Mouse (Mus musculus): ENCODE data around the gene E2f2. TPM values are rescaled to one million over a fixed set of nuclear protein-coding genes. Genes with fewer than 3 reads are reported as not detected.

Gene E2f2
- polyA plus RNA-seq, 1 experiment from 2014 or later: 9.0 TPM

DNA sequence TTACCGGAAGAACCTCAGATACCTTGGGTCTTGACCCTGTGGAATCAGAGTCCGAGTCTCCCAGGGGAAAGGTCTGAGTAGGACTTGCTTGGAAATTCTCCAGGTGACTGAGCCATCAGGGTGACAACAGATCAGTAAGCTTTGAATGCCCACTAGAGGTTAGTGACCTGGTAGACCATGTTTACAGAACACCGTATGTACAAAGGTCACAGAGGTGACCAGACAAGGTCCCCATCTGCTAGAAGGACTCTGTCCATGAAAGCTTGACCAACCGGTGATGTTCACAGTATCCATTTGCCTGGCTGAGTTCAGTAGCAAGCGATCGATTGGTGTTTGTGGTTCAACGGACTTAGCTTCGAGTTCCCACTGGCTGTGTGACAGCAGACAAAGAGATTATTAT is 42.6 kb downstream of the E2f2 start:
- peaks cover 9% of the 10 kb centered on the region; the same call in 1 of the 2 replicates for H3K4me1 ChIP-seq (replicated peaks; ENCODE audit: control insufficient read depth, insufficient read depth, low read length)
- H3K4me3 ChIP-seq (ENCODE audit: low read depth, low read length): no peak overlapping the region
- H3K9me3 ChIP-seq (ENCODE audit: control insufficient read depth, low read length): no peaks in the 10 kb centered on the region
- WGBS: 75% methylated on average over 8 of the region's 8 CpGs
- H3K4me2 ChIP-seq: no peak overlapping the region
- no peak for DNase-seq (ENCODE audit: low spot score)
- ATAC-seq (replicated peaks; ENCODE audit: low FRiP score): peak; percentile 54
- peaks cover 29% of the 10 kb centered on the region for H3K27me3 ChIP-seq (replicated peaks; ENCODE audit: control insufficient read depth, insufficient read depth, low read length)
- no peaks in the 10 kb centered on the region for H3K36me3 ChIP-seq (ENCODE audit: control insufficient read depth, insufficient read depth, low read length)
- H3K9ac ChIP-seq (ENCODE audit: low read depth, low read length): no peak overlapping the region
- H3K27ac ChIP-seq (ENCODE audit: low read depth, low read length): peak overlapping the region; percentile 70; the same call in 1 of the 2 replicates

DNA sequence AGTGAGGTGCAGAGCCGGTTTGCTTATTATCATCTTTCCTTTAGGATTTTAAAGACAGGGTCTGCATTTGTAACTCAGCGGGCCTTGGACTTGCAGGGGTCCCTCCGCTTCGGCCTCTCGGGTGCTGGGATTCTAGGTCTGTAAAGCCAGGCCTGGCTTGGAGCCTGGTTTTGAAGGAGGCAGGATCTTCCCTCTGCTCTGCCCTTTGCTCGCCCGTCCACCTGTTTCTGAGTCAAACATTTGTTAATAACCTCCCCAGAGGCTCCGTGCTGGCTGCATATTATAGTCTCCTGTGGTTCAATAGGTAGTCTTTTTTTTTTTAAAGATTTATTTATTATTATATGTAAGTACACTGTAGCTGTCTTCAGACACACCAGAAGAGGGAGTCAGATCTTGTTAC is 43.4 kb downstream of the E2f2 start:
- 88% methylated on average over 8 of the region's 8 CpGs for WGBS
- no peak overlapping the region for H3K4me3 ChIP-seq (ENCODE audit: low read depth, low read length)
- H3K9me3 ChIP-seq (ENCODE audit: control insufficient read depth, low read length): no peaks in the 10 kb centered on the region
- DNase-seq (ENCODE audit: low spot score): no peak
- no peak for ATAC-seq (replicated peaks; ENCODE audit: low FRiP score)
- no peak overlapping the region for H3K4me2 ChIP-seq
- H3K27me3 ChIP-seq (replicated peaks; ENCODE audit: control insufficient read depth, insufficient read depth, low read length): peaks cover 37% of the 10 kb centered on the region
- peaks cover 9% of the 10 kb centered on the region; the same call in 1 of the 2 replicates for H3K4me1 ChIP-seq (replicated peaks; ENCODE audit: control insufficient read depth, insufficient read depth, low read length)
- peak overlapping the region; percentile 70 for H3K27ac ChIP-seq (ENCODE audit: low read depth, low read length)
- no peak overlapping the region for H3K9ac ChIP-seq (ENCODE audit: low read depth, low read length)
- no peaks in the 10 kb centered on the region for H3K36me3 ChIP-seq (ENCODE audit: control insufficient read depth, insufficient read depth, low read length)

DNA sequence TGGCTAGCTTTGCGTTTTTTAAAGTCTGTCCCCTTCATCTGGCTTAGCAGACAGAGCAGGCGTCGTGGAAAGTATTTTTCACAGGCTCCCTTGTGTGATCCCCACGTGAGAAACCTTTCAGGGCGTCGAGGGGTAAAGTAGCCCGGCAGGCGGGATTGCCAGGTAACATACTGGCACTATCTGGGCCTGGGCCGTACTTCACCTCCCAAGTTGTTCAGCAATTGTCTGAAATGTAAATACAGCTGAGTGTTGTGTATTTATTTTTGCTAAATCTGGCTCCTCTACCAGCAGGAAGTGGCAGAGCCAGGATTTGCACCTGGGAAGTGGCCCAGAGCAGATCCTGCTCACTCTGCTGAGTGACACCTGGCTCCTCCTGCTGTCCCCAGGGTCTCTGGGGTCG is 44.9 kb downstream of the E2f2 start:
- DNase-seq (ENCODE audit: low spot score) (no peak), ATAC-seq (replicated peaks; ENCODE audit: low FRiP score) (no peak)
- no peak overlapping the region for H3K4me3 ChIP-seq (ENCODE audit: low read depth, low read length)
- WGBS: 54% methylated on average over 10 of the region's 10 CpGs
- H3K9me3 ChIP-seq (ENCODE audit: control insufficient read depth, low read length): no peaks in the 10 kb centered on the region
- H3K4me2 ChIP-seq: no peak overlapping the region
- no peak overlapping the region for H3K9ac ChIP-seq (ENCODE audit: low read depth, low read length)
- no peak overlapping the region for H3K27ac ChIP-seq (ENCODE audit: low read depth, low read length)
- H3K27me3 ChIP-seq (replicated peaks; ENCODE audit: control insufficient read depth, insufficient read depth, low read length): peaks cover 43% of the 10 kb centered on the region
- H3K4me1 ChIP-seq (replicated peaks; ENCODE audit: control insufficient read depth, insufficient read depth, low read length): peaks cover 9% of the 10 kb centered on the region; the same call in 1 of the 2 replicates
- no peaks in the 10 kb centered on the region for H3K36me3 ChIP-seq (ENCODE audit: control insufficient read depth, insufficient read depth, low read length)

DNA sequence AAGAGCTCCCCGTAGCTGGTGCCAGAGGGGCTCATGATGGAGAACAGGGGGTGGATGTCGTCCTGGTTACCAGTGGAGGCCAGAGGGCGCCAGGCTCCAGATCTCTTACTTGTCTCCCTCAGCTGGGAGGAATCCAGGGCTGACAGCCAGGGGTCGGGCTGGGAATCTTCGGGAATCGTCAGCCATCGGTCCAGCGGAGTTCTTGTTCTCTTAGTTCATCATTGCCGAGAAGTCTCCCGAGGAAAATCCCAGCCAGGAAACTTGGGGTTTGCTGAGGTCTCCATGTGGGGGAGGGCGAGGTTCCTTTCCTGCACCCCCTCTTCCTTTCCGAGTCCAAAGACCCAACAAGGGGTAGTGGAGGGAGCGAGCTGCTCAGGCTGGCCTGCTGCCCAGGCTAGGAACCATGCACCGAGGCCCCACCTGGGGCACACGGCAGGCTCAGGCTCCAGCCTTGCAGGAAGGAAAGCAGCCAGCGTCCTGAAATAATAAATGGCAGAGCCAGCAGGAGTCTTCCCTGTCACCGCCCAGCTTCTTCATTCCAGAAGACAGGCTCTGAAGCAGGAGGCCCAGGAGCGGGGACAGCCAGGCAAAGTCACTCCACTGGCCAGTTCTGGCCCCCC is 46.5 kb downstream of the E2f2 start:
- Histone ChIP-seq H3K4me2 (no peak overlapping the region), H3K9ac (ENCODE audit: low read depth, low read length) (no peak overlapping the region), H3K27ac (ENCODE audit: low read depth, low read length) (no peak overlapping the region), H3K36me3 (ENCODE audit: control insufficient read depth, insufficient read depth, low read length) (no peaks in the 10 kb centered on the region), H3K4me3 (ENCODE audit: low read depth, low read length) (no peak overlapping the region), H3K4me1 (replicated peaks; ENCODE audit: control insufficient read depth, insufficient read depth, low read length) (peaks cover 9% of the 10 kb centered on the region; the same call in 1 of the 2 replicates), H3K9me3 (ENCODE audit: control insufficient read depth, low read length) (no peaks in the 10 kb centered on the region), H3K27me3 (replicated peaks; ENCODE audit: control insufficient read depth, insufficient read depth, low read length) (peaks cover 43% of the 10 kb centered on the region)
- ATAC-seq (replicated peaks; ENCODE audit: low FRiP score) (no peak), DNase-seq (ENCODE audit: low spot score) (no peak)
- 22% methylated on average over 18 of the region's 18 CpGs for WGBS

DNA sequence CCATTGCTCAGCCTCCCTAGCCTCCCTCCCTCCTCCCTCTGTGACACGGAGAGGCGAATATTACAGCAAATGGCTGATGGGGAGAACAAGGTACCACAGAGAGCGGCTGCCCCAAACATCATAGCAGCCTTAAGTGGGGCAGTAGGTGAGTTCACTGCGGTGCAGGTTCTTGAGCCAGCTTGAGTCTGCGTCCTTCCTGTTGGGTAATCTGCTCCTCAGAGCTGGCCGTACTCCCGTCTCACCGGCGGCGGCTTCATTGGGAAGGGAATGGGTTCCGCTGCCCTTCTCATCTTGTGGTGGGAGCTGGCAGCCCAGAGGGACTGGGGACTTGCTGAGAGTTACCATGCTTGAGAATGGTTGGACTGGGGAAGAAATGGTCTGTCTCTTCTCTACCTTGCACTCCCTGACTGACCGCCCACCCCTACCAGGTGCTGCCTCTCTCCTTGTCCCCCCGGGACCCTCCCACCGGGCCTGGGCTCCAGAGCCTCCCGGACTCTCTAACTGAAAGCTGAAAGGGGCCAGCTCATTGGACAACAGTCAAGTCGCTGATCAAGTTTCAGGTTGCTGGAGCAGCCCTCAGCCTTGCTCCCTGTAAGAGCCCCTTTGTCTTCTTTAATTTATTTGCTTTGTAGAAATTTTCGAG is 48.1 kb downstream of the E2f2 start:
- Histone ChIP-seq H3K36me3 (ENCODE audit: control insufficient read depth, insufficient read depth, low read length) (no peaks in the 10 kb centered on the region), H3K4me2 (peak overlapping the region; percentile 24), H3K9ac (ENCODE audit: low read depth, low read length) (no peak overlapping the region), H3K27ac (ENCODE audit: low read depth, low read length) (no peak overlapping the region; the same call in 1 of the 2 replicates), H3K9me3 (ENCODE audit: control insufficient read depth, low read length) (no peaks in the 10 kb centered on the region), H3K4me1 (replicated peaks; ENCODE audit: control insufficient read depth, insufficient read depth, low read length) (peaks cover 9% of the 10 kb centered on the region; the same call in 1 of the 2 replicates), H3K4me3 (ENCODE audit: low read depth, low read length) (no peak overlapping the region), H3K27me3 (replicated peaks; ENCODE audit: control insufficient read depth, insufficient read depth, low read length) (peaks cover 41% of the 10 kb centered on the region)
- no peak for ATAC-seq (replicated peaks; ENCODE audit: low FRiP score)
- WGBS: 10% methylated on average over 17 of the region's 17 CpGs
- no peak for DNase-seq (ENCODE audit: low spot score)

- ATAC-seq (replicated peaks; ENCODE audit: low FRiP score) (no peak), DNase-seq (ENCODE audit: low spot score) (no peak)
- WGBS: 62% methylated on average over 13 of the region's 13 CpGs
- Histone ChIP-seq H3K9ac (ENCODE audit: low read depth, low read length) (no peak overlapping the region), H3K9me3 (ENCODE audit: control insufficient read depth, low read length) (no peaks in the 10 kb centered on the region), H3K4me1 (replicated peaks; ENCODE audit: control insufficient read depth, insufficient read depth, low read length) (peaks cover 3% of the 10 kb centered on the region; the same call in 1 of the 2 replicates), H3K27ac (ENCODE audit: low read depth, low read length) (no peak overlapping the region), H3K4me3 (ENCODE audit: low read depth, low read length) (no peak overlapping the region), H3K36me3 (ENCODE audit: control insufficient read depth, insufficient read depth, low read length) (no peaks in the 10 kb centered on the region), H3K4me2 (no peak overlapping the region), H3K27me3 (replicated peaks; ENCODE audit: control insufficient read depth, insufficient read depth, low read length) (peaks cover 25% of the 10 kb centered on the region)
Measured at GRCm38 (mm10) chr4:136223549-136224239, 51.5 kb downstream of the E2f2 start.

DNA sequence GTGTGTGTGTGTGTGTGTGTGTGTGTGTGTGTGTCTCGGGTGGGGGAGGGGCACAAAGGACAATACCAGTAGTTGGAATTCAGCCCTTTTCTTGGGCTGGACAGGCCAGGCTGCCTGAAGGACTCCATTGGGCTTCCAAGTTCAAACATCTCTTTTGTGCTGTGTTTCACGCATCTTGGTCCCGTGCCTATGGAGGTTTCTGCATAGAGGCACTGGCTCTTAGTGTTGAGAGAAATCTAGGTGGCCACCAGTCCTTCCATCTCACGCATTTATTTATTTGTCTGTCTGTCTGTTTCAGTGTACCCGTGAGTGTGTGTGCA is 52.0 kb downstream of the E2f2 start:
- ATAC-seq (replicated peaks; ENCODE audit: low FRiP score) (no peak), DNase-seq (ENCODE audit: low spot score) (no peak)
- H3K4me3 ChIP-seq (ENCODE audit: low read depth, low read length): no peak overlapping the region
- no peaks in the 10 kb centered on the region for H3K9me3 ChIP-seq (ENCODE audit: control insufficient read depth, low read length)
- H3K4me1 ChIP-seq (replicated peaks; ENCODE audit: control insufficient read depth, insufficient read depth, low read length): no peaks in the 10 kb centered on the region
- no peak overlapping the region for H3K4me2 ChIP-seq
- H3K9ac ChIP-seq (ENCODE audit: low read depth, low read length): no peak overlapping the region
- no peak overlapping the region for H3K27ac ChIP-seq (ENCODE audit: low read depth, low read length)
- 68% methylated on average over 5 of the region's 5 CpGs for WGBS
- no peaks in the 10 kb centered on the region for H3K36me3 ChIP-seq (ENCODE audit: control insufficient read depth, insufficient read depth, low read length)
- peaks cover 20% of the 10 kb centered on the region for H3K27me3 ChIP-seq (replicated peaks; ENCODE audit: control insufficient read depth, insufficient read depth, low read length)

DNA sequence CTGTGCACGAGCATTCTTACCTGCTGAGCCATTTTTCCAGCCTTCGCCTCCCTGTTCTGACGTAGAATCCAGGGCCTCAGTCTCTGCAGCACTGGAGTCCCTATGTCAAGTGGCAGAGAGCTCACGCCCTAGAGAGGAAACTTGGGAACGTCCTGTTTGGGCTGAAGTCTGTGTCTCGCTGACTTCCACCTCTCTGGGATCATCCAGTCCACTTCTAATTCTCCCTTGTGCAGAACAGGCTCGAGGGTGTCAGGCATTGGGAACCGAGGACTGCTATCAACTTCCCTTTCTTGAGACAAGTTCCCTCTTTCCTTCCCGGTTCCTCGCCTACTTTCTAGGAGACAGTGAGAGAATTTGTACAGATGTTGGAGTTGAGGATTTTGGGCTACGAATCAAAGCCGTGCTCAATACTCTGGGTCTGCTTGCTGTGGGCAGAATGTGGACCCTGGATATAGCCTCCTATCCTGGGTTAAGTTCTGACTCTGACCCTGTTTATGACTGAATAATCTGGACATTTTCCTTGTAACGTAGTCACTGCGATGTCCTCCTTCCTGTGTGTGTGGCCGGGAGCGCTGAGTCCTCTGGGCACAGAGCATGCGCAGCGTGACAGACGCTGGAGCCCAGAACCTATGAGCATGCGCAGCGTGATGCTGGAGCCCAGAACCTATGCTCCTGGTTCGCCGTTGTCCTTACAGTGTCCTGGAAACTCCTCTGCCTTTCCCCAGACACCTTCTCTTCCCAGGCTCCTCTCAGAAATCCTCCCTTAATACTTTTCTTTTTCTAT is 52.7 kb downstream of the E2f2 start:
- H3K27me3 ChIP-seq (replicated peaks; ENCODE audit: control insufficient read depth, insufficient read depth, low read length): peaks cover 14% of the 10 kb centered on the region
- H3K9ac ChIP-seq (ENCODE audit: low read depth, low read length): no peak overlapping the region
- 63% methylated on average over 23 of the region's 23 CpGs for WGBS
- H3K4me1 ChIP-seq (replicated peaks; ENCODE audit: control insufficient read depth, insufficient read depth, low read length): no peaks in the 10 kb centered on the region
- ATAC-seq (replicated peaks; ENCODE audit: low FRiP score) (no peak), DNase-seq (ENCODE audit: low spot score) (no peak)
- H3K36me3 ChIP-seq (ENCODE audit: control insufficient read depth, insufficient read depth, low read length): no peaks in the 10 kb centered on the region
- H3K4me2 ChIP-seq: no peak overlapping the region
- no peaks in the 10 kb centered on the region for H3K9me3 ChIP-seq (ENCODE audit: control insufficient read depth, low read length)
- no peak overlapping the region for H3K27ac ChIP-seq (ENCODE audit: low read depth, low read length)
- H3K4me3 ChIP-seq (ENCODE audit: low read depth, low read length): no peak overlapping the region

Measured in liver, embryonic 11.5 days (tissue).